Mouse (Mus musculus): ENCODE measurements around the gene Myl4. TPM values are rescaled to one million over a fixed set of nuclear protein-coding genes. Genes with fewer than 3 reads are reported as not detected.
"Not testable (repeated sequence)": the region's sequence is repeated elsewhere in the genome, so short reads cannot be mapped to it uniquely, and the experiment has no call there.

The Myl4 gene
- total RNA-seq, 2 experiments from 2014 or later: 339 to 515 TPM

DNA sequence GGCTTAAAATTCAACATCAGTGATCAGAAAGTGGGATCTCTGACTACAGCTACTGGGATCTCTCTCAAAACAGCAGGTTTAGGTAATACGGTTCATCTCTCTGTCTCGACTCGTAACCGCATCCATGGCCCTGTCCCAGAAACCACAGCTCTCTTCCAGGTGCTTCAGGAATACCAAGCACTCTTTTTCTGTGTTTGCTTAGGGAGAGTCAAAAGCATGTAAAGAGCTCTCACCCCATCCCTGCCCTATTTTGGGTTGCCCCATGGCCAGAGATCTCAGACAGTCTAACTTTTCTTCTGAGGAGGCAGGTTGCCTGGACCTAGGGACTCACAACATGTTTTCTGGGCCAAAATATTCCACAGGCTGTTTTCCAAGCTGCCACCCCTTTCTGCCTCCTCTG, 17.9 kb downstream of the Myl4 start:
- DNase-seq (ENCODE audit: low spot score in 2 of 2): no peak

DNA sequence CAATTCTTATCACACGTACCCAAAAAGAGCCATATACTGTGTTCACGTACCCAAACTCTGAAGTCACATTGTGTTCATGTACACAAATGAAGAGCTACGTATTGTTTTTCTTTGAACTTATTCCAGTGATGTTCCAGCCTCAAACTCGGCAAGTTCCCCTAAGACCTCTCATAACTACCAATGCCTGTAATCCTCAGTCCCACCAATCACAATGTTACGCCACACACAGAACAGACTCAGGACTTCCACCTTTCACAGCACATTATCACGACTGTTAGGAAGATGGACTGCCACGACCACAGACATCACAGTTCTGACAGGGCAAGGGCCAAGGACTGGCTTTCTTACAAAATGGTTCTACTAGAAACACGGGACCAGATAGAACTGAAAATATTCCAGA, 20.1 kb downstream of the Myl4 start:
- DNase-seq (ENCODE audit: low spot score in 2 of 2): not testable (repeated sequence)

DNA sequence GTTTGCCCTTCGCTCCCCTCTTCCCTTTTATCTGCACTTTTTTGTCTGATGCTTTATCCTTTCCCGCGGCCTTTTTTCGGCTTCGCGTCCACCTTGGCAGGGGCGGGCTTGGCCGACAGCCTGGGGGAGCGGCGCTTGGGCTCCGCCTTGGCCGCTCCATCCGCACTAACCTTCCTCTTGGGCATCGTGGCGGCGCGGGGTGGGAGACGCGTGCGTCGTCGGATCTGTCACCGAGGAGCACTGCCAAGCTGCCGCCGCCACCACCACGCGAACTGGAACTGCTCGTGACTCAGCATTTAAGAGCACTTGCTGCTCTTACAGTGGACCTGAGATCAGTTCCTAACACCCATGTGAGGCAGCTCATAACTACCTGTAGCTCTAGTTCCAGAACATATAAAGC, 20.9 kb downstream of the Myl4 start:
- DNase-seq (ENCODE audit: low spot score in 2 of 2): not testable (repeated sequence)

DNA sequence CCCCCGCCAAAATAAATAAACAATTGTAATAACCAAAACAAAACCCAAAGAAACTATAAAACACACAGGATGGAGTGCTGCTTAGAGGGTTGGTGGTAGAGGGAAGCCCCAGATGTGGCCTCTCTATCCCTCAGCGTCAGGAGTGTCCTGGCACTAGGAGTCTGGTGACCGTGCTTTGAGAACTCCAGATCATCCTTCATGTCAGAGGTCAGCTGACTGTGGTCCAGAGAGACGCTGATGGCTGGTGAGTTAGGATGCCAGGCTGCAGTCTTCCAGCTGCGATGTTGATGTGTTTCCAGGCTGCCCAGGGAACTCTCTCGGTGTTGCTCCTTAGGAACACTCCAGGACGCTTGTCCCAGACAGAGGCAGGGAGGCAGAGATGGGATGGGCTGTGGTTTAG, 21.6 kb downstream of the Myl4 start:
- no peak for DNase-seq (ENCODE audit: low spot score in 2 of 2)

DNA sequence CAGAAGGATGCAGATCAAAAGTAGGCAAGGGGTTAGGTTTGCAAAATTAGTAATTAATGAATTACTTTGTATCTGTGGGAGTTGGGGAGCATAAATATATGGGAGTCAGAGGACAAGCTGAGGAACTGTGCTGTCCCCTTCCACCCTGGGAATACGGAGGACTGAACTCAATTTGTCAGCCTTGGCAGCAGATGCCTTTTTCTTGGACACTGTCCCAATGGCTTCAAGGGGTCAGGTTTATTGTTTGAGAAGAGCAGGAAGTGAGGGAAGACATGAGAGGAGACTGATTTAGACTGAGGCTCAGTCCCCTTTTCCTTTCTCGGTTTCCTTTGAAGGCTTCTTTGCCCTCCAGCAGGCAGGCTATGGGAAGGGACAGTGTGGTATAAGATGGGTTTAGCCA, 22.1 kb downstream of the Myl4 start:
- no peak for DNase-seq (ENCODE audit: low spot score in 2 of 2)

DNA sequence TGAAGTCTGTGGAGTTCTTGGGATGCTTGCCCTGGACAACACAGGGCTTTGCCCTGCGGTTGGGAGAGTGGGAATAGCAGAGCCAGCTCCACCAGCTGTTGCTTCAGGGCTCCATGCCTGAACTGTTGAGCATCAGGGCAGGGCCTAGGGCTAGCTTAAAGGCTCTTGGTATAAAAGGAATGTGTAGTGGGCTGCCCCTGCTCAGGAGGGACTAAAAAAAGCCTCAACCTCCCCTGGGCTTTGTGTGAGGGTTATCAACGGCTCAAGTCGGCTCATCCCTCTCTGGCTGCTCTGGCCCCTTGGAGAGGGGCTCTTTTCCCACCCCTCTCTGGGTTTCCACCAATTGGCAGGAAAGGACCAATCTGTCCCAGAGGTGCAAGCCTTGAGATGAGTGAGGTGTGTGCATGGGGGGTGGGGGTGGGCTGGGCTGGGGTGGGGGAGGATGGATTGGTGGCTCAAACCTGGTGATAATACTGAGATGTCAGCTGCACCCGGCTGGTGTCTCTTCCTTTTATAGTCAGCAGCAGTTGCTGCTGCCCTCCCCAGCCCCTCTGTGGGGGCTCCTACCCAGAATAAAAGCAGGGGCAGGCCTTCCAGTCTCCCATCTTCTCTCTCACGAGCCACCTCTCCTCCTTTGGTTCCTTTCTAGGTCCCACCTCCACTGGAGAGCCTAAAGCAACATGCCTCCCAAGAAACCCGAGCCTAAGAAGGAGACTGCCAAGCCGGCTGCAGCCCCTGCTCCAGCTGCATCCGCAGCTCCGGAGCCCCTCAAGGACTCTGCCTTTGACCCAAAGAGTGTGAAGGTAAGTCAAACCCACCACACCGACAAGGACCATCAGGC, 26.5 kb downstream of the Myl4 start:
- DNase-seq (ENCODE audit: low spot score in 2 of 2): no peak

DNA sequence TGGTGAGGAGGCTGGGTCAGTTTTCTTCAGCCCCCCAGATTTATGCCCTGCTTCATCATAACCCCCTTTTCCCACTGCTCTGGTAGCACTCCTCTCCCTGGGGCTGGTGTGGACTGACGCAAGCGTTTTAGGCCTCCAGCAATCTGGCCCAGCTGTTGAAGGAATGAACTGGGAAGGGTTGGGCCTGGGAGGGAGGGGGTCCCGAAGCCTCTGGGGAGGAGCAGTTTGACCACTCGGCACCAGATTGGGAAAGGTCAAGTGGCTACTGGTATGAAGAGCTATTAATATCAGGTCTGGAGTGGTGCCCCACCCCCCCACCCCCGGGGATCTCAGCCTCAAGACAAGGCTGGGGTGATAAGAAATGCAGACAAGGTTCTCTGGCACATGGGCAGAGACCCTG, 27.6 kb downstream of the Myl4 start:
- no peak for DNase-seq (ENCODE audit: low spot score in 2 of 2)

DNA sequence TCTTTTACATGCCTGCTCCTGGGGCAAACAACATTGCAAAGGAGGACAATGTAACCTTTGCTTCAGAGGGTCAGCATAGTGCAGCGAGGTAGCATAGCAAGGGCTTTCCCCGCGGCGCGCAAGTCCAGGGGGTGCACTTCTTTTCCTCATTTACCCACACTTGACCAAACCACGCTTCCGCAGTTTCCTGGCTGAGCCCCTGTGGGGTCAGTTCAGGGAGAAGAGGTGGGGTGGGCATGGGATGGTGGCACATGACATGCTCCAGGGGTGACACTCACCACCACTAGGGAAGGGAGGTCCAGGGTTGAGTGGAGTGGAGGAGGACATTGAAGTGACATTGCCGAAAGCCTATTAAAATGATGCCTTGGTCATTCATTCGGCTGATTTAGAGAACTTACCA, 28.6 kb downstream of the Myl4 start:
- no peak for DNase-seq (ENCODE audit: low spot score in 2 of 2)

DNA sequence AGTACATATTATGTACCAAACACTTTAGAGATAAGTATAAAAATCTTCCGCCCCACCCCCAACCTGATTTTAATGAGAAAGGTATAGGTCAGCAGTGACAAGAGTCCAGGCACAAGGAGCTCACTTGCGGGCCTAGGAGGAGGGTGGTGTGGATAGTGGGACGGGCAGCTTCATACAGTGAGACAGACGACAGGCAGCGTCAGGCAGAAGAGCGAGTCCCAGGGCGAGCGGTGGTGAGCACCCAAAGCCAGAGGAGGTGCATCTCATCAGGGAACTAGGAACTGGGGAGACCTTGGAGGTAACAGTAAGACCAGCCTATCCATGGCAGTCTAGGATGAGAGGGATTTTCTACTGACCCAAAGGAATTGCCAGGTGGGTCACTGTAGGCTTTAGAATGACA, 29.1 kb downstream of the Myl4 start:
- no peak for DNase-seq (ENCODE audit: low spot score in 2 of 2)

DNA sequence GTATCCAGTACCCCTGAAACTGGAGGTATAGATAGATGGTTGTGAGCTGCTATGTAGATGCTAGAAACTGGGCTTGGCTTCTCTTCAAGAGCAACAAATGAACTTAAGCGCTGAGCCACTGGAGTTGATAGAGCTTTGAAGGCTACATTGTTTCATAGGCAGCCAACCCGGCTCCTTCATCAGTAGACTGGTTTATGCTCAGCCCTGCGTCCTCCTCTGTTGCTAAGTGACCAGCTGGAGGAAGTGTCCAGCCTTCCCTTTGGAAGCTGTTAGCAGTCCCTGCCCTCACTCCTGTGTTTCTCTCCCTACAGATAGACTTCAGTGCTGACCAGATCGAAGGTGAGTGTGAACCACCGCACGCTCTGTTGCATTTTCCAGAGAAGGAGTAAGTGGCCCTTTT, 29.6 kb downstream of the Myl4 start:
- no peak for DNase-seq (ENCODE audit: low spot score in 2 of 2)

DNA sequence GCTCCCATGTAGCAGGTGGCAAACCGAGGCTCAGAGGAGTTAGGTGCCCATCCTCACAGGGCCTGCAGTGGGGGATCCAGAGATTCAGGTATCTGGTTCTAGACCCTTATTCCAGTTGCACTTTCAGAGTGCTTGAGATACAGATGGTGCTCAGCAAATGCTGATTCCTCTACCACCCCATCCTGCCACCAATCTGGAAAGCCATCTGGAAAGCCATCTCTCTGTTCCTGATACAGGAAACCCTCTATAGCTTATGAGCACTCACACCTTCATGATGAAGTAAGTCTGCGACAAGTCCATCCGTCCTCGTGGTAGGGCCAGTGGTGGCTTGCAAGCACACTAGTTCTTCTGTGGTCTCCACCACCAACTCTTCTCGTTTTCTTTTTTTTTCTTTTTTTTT, 30.1 kb downstream of the Myl4 start:
- DNase-seq (ENCODE audit: low spot score in 2 of 2): no peak

DNA sequence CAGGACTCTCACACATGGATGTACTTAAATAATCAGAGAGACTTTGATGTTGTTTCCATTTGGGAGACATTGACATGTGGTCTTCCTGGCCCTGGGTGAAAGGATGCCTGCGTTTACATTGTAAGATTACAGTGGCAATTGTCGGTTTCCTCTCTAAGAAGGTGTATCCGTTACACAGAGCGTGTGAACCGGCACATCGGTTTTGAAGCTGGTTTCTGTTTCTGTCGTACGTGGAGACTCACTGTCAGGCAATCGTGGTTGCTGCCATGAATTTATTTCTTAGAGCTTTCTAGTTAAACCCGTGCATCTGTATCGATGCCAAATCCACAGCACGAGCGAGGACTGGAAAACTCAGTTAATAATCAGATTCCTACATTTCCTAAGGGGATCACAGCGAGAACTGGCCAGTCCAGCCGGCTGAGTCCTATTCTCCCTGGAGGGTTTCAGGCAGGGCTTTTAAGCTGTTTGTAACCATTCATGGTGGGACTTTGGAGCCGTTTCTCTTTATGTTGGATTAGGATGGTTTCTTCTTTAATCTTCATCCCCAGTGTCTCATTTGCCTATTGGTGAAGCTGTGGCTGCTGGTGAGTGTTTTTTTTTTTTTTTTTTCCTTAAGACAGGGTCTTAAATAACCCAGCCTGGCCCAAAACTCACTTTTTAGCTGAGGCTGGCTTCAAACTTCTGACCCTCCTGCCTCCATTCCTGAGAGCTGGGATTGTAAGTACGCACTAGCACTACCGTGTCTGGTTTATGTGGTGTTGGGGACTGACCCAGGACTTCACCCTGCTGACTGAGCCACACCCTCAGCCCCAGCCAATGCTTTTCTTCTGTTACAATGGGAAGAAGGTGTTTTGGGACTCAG, 31.2 kb downstream of the Myl4 start:
- DNase-seq (ENCODE audit: low spot score in 2 of 2): no peak

DNA sequence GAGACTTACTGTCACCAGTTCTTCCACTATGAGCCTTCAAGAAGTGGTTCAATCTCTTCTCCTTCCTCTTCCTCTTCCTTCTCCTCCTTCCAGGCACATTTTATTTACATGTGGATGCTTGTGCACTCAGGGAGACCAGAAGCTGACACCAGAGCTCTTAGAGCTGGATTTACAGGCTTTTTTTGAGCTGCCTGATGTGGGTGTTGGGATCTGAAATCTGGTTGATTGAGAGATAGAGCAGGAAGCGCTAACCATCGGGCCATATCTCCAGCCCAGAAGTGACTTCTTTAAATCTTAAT, 31.8 kb downstream of the Myl4 start:
- no peak for DNase-seq (ENCODE audit: low spot score in 2 of 2)

DNA sequence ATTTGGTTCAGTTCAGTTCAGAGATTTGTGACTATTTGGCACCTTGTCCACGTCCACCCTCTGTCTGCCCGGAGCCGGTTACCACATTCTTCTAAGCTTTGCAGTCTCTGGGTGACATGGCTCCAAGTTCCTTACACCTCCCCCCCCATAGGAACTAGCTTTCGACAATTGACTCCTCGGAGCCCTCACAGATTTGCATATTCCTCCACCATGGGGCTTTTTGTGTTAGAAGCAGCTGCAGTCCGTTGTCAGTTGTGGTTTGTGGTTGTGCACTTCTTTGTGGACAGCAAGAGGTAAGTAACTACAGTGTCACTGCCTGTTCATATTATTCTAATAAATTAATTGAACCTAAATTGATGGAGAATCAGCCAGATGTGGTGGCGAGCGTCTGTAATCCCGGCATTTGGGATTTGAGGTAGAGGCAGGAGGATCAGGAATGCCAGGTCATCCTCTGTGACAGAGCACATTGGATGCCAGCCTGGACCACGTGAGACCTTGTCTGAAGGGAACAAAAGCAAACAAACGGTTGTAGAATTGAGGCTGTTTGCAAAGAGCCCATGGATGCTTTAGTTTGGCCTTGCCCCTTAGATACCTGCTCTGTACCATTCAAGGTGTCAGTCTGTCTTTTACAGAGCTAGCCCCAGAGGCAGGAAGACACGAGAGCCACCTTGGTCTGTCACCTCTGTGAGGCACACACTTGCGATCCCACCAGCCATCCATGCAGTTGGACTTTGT, 32.3 kb downstream of the Myl4 start:
- DNase-seq (ENCODE audit: low spot score in 2 of 2): no peak

DNA sequence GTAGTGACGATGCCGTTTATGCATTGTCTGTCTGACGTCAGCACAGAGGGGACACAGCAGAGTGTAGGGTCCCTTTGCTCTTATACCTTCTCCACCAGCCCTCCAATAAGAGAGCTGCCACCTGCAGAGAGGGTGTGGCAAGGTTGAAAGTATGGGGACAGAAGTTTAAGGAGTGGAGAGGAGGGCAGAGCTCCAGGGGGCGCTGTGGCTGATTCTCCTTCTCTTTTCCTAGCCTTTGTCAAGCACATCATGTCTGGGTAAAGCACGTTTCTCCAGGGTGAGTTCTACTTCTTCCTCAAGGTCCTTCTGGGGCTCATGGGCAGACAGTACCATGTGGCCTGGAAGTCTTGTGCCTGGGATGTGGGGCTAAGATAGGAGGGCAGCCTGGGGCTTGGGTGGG, 35.0 kb downstream of the Myl4 start:
- no peak for DNase-seq (ENCODE audit: low spot score in 2 of 2)

DNA sequence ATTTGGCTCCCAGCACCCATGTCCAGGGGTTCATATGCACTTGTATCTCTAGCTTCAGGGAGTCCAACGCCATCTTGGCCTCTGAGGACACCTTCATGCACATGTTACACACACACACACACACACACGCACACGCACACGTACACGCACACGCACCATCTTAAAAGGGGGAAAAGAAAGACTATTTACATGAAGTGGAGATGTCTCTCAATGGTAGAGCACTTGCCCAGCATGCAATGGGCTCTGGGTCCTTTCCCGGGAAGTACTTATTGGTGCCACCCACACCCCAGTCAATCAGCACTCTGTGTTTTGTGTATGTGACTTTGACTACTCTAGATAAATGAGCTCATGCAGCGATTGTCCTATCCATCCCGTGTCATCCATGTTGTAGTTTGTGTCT, 37.4 kb downstream of the Myl4 start:
- DNase-seq (ENCODE audit: low spot score in 2 of 2): no peak

DNA sequence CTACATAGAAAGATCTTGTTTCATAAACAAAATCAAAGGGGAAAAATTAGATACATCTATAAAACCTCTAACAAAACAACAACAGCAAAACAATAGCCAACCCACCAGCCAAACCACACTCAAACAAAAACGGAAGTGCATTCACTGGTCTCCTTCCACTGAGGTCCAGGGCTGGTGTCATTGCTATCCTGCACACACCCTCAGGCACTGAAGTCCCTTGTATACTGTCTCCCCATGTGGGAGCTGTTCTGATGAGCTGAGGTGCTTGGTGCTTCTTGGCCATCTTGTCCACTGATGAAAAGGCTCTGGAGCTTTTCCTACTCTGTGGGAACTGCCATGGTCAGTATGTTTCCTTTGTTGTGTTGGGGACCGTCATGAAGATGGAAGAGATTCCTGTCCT, 38.0 kb downstream of the Myl4 start:
- no peak for DNase-seq (ENCODE audit: low spot score in 2 of 2)

DNA sequence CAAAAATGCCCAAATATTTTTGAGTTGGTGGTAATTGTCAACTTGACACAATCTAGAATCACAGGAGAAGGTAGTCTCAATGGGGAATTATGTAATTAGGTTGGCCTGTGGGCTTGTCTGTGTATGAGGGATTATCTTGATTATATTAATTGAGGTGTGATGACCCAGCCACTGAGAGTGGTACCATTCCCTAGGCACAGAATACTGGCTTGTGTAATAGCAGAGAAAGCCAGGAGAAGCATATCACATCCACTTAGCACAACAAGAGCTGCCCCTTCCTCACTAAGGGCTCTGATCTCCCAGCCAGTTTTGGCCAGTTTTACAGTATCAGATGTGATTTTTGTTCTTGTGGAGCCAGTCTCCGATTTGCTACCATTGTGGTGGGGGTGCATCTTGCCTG, 39.1 kb downstream of the Myl4 start:
- no peak for DNase-seq (ENCODE audit: low spot score in 2 of 2)

DNA sequence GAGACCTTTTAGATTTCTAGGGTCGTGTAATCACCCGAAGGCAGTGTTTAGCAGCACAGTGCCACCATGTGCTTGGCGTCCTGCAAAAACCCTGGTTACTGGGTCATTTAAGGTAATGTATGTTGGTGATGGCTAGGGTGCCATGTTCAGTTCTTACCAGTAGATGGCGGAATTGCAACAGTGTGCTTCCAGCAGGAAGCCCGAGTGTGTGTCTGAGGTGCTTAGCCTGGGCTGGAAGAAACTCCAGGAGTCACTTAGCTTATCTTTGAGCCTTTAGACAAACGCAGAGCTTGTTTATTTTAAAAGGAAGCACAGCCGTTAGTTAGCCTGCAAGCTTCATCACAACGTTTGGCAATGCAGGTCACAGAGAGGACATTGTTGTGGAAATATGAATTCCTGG, 39.7 kb downstream of the Myl4 start:
- peak; percentile 50 to 74 for DNase-seq (ENCODE audit: low spot score in 2 of 2)

DNA sequence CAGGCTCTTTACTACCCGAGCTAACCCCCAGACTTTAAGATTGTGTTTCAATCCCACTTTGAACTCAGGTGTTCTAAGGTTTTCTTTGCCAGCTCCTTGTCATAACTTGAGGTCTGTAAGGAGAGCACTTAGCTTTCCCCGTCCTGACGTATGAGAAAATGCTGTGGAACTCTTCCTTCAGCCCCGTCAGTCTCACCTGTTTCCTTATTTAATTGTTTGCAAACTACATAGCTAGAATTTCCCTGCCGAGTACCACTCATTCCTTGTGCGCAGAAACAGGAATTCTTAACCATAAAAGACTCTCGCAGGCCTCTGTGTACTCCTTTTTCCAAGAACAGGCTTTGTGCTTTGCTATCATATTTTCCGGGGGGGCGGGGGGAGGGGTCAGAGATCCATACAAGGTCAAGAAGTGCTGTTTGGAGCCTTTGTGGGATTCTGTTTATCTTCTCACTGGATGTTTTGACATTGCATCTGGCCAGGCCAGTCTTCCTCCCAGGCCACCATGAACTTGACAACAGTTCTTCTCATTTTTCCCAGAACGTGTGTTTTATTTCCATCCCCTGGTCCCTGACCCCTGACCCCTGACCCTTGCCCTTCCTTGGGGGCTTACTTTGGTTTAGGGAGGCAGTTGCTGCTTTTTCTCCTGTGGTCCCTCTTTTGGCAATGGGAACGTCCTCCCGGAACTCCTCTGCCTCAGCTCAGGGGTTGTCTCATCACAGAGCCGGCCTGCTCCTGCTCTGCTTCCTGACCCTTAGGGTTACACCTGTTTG, 41.8 kb downstream of the Myl4 start:
- no peak for DNase-seq (ENCODE audit: low spot score in 2 of 2)

DNA sequence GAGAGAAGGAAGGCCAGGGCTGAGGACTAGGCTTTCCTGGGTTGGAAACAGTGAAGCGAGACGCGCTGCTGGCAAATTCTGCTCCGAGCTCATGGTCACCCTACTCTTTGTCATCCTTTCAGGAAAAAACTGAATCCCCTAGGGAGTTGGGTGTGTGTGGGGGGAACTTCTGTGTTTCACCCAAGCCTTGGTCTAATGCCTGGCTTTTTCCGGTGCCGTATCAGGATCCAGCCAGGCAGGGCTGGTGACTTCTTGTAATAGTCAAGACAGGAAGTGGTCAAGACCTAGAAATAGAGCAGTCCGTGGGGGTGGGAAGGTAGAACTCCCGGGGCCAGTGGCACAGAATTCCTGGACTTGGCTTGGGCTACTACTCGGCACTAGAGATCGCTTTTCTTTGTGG, 45.9 kb downstream of the Myl4 start:
- no peak for DNase-seq (ENCODE audit: low spot score in 2 of 2)
